Mouse (Mus musculus) cerebellum, adult 9-10 months (tissue): ENCODE measurements around the gene B830017H08Rik.

Source experiments
- DNase-seq: peaks from one replicate; pipeline ENCODE4 v3.0.0; 2022

The B830017H08Rik gene

DNA sequence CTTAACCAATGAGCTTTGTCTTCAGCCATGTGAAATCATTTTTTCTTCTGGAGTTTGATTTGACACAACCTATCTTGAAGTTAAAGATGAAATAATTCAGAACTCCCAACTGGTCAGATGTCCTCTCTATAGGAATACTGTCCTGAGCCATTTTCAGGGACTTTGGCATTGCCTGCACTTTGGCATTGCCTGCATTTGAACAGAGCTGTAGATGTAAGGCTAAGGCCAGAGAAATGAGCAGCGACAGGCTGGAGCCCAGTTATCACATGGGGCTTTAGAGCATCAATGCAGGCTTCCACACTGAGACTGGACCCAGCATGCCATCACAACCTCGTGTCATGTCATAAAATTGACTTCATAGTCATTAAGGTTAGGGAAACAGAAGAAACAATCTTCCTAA is 20.3 kb downstream of the B830017H08Rik start:
- no peak for DNase-seq

DNA sequence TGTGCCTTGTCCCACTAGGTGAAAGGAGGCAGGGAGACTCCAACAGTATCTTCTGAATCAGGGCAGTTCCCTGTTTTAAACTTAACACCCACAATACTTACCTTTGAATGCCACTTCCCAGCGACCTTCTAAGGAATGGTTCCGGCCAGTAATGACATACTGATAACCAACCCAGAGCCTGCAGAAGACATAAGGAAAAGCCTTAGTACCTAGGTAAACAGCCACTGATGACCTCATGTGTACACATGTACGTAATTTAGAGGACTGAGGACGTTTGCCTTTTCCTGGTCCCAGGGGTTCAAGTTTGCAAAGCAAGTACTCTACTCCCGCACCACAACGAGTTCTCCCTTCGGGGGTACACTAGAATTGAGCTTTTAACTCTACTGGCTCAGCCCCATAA is 24.2 kb downstream of the B830017H08Rik start:
- no peak for DNase-seq

DNA sequence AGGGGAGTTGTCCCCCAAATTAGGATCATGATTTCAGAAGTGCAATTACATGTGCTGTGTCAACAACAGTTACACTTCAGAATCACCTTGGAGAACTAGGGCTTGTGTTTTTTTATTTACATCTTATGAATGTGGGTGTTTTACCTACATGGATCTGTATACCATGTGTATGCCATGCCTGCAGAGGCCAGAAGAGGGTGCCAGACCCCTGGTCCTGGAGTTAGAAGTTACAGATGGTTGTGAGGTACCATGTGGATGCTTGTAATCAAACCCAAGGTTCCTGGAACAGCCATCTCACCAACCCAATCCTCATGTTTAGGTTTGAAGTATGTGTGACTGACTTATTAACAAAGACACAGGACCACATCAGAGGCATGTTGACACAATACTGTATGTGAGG is 25.7 kb downstream of the B830017H08Rik start:
- DNase-seq: no peak

DNA sequence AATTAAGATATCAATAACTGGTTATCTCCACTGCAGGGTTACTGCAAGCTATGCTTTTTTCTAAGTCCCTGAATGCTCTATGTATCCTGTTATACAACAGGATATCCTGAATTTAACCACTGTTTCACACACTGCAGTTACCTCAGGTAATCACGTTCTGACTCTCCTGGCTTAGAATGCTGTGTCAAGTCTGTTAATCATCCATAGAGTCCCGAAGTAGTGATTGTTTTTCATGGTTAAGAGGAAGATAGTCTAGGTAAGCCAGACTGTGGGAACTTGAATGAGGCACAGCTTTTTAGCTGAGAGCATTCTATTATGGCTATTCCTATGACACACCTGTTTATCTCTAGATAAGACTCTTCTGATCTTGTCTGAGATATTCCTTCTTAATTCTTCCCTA is 32.4 kb downstream of the B830017H08Rik start:
- DNase-seq: no peak

DNA sequence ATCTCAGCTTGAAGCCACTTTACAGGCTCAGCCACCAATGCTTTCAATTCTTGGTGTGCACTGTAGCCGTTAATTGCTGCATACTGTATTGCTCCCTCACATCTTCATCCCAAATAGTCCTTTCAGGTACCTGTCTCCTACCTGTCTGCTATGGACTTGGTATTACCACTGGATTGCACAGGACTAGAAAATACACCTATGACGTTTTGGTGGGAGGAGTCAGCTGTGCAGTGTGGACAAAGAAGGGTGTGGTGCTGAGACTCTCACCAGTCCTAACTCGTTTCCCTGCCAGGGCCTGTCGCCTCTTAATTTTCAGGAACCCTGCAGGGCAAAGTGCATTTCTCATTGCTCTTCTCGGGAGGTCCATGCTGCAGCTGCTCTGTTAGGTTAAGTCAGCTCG is 32.8 kb downstream of the B830017H08Rik start:
- no peak for DNase-seq

GRCm38 (mm10) chr16:17871248-17871647 is 38.3 kb downstream of the B830017H08Rik start:
- DNase-seq: no peak

DNA sequence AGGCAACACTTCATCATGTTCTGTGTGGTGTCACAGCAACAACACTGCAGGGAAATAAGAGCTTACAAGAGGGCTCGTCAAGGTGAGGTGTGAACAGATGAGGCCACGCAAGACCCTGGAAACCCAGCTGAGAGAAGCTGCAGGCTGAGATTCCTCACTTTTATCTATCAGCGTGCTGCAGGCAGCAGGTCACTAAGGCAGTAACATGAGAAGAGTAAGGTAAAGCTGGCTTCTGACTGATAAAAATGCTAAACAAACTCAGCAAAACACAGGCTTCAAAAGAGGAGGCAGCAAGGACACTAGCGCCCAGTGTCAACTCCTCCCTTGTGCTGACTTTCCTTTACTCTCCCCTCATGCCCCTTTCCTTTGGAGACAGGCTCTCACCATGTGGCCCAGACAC is 40.1 kb downstream of the B830017H08Rik start:
- DNase-seq: no peak

- DNase-seq: no peak
These were observed 42.3 kb downstream of the B830017H08Rik start for GRCm38 (mm10) chr16:17875174-17875573.

DNA sequence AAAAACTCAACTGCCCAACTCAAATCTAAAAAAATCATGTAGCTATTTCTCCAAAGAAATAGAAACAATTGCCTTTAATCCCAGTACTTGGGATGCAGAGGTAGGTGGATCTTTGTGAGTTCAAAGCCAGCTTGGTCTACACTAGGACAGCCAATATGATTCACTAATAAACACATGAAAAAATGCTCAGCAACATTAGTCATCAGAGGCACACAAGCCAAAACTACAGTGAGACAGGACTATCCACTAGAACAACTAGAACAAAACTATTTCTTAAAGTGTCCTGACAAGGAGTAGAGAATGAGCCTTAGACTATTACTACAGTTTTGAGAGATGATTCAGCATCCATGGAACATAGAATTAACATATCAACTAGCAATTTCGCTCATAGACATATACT is 43.2 kb downstream of the B830017H08Rik start:
- no peak for DNase-seq

DNA sequence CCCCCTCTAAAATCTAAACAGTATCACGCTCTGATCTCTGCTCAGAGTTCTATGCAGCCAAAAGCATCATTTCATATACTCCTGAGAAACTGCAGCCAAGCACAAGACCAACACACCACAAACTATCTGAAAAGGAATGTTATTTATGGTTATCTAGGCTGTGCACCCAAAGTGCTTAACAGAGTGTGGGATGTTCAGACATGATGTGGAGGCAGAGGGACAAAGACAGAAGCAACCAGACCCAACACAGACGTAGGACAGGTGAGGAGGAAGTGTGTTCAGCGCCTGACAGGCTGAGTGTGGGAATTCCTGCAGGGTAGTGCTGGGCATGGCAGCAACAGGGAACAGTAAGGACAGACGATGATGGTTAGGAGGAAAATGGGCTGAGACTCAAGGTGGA is 46.6 kb downstream of the B830017H08Rik start:
- no peak for DNase-seq

DNA sequence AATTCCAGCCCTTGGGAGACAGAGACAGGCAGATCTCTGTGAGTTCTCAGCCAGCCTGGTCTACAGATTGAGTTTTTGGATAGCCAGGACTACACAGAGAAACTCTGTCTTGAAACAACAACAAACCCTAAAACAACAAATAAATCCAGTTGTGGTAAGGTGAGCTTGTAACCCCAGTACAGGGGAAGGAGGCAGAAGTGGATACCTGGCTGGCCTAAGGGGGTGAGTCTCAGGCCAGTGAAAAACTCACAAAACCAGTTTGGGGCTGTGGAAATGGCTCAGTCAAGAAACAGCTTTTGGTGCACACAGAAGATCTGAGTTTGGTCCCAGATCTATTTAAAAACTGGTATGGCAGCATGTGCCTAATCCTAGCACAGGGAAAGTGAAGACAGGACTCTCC is 49.3 kb downstream of the B830017H08Rik start:
- DNase-seq: no peak

DNA sequence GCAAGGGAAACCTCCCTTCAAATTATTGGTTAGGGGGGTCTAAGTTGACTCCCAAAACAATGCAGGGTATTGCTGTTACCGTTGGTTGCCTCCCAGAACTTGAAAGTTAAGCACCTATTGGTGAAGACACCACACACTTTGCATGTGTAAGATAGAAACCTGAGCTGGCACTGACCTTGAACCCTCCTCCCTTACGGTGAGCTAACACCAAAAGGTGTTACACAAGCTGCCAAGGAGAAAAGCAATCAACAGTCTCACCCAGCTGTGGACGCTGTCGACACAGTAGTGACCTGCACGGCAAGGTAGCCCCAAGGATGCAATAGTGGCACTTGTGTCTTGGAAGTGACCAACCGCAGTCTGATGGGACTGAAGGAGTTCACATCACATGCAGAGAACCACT is 51.2 kb downstream of the B830017H08Rik start:
- no peak for DNase-seq
